Mouse (Mus musculus) monocyte, adult 5-6 weeks (primary cell): ENCODE data around the gene Sft2d2. TPM values are rescaled to one million over a fixed set of nuclear protein-coding genes. Genes with fewer than 3 reads are reported as not detected.
A peak's percentile ranks its signal among the peaks of the same experiment; 100 is the strongest.

Experiments used
- ATAC-seq: fragments of 153-309, 156-312 bp; replicated peaks from 2 replicates; pipeline ENCODE4 v1.8.0; 2017; ENCODE audit warnings: mild to moderate bottlenecking; ENCODE audit not compliant: low TSS enrichment, insufficient number of reproducible peaks, severe bottlenecking, poor library complexity, low FRiP score
- total RNA-seq: library from RNA; stranded (forward); fragments of 200-1000, 200-491, 200-594 nt; gene quantifications from 3 replicates; pipeline ENCODE4 v1.2.3, GENCODE M21; 2017

Sft2d2 gene
- total RNA-seq, 1 experiment from 2014 or later: 42.3 TPM

DNA sequence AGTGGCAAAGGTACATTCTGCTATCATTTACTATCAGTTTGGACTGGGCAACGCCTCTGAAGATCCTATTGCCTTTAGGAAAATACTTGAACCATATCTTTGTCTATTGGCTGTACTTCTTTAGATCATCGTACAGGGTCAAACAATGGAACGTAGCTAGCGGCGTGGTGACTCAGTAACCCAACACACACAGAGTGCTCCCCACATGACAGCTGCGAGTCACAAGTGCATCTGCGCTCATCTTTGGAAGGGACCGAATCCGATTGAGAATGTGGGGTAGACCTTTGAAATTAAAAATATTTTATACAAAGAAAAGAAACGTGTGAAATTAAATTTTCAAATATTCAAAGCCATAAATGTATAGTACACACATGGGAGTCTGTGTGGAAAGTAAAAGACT is 35.4 kb downstream of the Sft2d2 start:
- no peak for ATAC-seq

DNA sequence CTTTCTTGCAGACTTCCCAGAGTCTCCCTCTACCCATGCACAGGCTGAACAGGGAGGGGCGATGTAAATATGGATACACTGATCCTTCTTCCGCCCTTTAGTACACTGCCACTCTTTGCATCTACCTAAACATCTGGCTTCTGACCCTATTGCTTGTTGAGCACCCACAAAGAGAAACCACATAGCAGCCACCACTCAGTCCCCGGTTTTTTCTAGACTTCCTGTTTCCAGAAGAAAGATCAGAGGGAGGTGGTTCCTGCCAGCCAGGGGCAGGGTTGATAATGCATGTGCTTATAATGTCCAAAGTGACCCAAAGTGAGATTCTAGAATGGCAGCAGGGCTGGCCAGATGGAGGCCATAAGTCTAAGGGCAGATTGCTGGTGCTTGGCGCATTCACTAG is 40.1 kb downstream of the Sft2d2 start:
- no peak for ATAC-seq

DNA sequence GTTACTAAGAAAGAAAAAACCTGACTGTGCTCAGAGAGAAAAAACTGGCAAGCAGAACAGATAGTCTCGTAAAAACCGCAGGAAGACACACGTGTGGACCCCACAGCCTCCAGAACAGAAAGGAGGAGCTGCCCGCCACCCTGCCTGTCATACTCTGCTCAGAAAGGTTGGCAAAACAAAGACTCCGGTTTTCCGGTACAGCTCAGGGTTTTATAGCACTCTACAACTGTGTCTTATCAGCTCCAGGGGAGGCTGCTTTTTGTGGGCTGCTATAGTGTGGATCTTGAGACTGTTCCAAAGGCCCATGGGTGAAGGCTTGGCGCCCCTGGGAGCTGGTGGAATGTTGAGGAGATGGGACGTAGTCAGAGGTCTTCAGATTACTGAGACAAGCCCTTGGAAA is 43.0 kb downstream of the Sft2d2 start:
- ATAC-seq: no peak

DNA sequence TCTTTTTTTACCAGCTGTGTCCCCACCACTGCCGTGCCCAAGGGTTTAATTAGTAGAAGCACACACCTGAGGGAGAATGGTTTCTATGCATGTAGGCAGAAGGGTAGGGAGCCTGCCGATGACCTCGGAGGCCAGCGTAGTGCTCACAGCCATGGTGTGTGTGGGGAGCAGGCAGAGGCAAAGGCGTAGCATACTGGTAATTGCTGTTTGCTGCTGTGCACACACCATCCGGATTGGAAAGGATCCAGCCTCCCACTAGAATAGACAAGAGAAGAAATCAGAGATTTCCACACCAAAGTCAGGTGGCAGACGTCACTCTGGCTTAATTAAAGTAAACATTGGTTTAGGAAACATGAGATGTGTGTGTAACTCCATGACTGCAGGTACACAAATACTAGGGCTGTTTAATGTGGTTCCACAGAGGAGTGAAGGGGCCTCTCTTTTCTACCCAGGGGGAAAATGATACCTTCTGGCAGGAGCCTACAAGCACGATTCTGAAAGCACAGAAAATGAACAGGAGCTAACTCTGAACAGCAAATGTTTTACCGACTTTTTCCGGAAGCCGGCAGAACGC is 51.8 kb downstream of the Sft2d2 start:
- ATAC-seq: no peak

DNA sequence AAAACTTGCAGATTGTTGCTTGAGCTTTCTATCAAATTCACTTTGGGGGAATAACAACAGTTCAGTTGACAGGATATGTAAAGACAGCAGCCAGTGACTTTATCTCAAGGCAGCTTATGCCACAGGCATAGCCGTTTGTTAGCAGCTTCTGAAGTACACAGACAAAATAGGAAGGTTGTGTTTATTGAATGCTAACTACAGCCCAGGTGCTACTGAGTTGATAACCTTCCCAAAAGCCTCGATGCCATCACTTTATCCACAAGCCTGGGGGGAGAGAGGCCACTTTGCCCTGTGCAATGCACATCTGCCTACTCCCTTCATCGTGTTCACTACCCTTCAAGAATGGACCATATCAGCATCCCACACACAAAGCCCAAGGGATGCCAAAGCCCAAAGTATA is 54.0 kb downstream of the Sft2d2 start:
- ATAC-seq: no peak

DNA sequence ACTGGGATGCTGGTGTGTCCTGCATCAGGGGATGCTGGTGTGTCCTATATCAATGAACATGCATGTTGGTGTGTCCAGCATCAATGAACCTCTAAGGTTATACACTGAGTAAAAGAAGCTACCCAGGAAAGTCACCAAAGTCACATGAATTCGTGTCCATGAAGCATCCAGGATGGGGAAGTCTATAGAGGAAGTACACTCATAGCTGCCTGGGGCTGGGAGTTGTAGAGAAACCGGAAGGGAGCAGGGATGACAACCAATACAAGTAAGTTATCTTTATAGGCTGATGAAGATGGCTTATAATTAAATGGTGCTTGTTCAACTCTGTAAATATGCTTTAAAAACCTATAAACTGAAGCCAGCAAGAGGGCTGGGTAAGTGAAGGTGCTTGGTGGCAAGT is 60.4 kb downstream of the Sft2d2 start:
- ATAC-seq: 0 out of 2 replicates have a peak, but pooled peaks have one; percentile 23

DNA sequence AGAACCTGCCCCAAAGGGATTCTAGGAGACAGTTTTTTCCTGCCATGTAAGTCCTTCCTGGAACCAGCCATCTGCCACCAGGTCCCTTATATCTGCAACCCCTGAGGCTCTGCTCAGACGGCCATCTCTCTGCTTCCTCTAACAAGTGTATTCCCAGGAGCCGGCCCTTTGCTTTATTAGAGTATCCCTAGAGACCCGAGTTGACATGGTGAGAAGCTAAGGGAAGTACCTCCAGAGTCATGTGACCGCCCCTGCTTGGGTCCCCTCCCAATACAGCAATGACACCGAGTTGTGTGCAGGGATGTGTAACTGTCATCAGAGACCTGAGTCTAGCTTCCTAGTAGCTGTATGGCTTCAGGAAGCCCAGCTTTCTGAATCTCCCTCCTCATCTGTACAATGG is 61.0 kb downstream of the Sft2d2 start:
- ATAC-seq: no peak

DNA sequence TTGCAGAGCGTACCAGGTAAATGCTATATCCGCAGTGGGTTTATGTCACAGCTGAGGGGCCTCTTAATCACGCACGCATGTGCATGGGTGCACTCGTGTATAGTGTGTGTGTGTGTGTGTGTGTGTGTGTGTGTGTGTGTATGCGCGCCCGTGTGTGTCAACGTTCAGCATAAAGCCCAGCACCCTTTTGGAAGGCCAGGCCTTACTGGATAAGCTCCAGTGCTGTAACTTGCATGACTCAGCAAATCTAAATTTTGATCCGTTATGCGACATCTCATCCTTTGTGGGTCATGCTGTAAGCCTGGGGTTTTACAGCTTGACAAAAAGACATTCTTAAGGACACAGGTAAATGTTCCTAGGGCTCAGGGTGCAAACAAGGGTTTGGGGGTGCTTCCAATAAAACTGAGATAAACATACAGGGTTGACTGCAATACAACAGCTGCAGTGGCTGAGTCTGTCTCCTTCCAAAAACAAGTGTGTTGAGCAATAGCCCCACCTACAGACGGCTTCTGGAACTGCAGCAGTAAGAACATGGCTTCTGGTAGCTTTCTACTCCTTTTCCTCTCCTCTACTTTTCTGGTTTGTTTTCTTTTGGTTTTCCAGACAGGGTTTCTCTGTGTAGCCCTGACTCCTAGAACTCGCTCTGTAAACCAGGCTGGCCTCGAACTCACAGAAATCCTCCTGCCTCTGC is 61.9 kb downstream of the Sft2d2 start:
- no peak; the same call in 1 of the 2 replicates for ATAC-seq

DNA sequence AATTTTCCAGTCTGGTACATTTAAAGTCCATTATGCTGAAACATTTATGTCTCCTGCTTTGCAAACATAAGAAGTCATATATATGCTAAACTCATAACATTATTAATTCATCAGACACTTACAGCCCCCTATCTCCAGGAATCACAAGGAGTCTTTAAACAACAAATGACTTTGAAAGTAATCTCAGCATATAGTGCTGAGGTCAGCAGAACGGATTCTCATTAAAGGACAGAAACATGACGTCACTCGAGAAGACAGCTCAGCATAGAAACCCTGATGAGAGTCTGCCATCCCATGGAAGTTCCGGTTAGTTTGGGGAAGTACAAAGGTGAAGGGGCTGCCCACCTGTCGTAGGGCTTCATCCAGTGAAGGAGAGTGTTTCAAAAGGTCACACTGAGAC is 64.7 kb downstream of the Sft2d2 start:
- no peak for ATAC-seq

Other genes with a start within 250 kb of the Sft2d2 start
- gene Tbx19, start 33.7 kb downstream of the Sft2d2 start, total RNA-seq: not detected in 3 replicates
- gene Tiprl, start 42.6 kb upstream of the Sft2d2 start, total RNA-seq: 31.3 to 74.5 TPM (median 51.3 TPM) in 3 replicates
- gene Gpr161, start 101.4 kb upstream of the Sft2d2 start, total RNA-seq: not detected in 3 replicates